Mouse (Mus musculus) stomach, postnatal 0 days (tissue): ENCODE data around the gene Gpm6a. TPM values are rescaled to one million over a fixed set of nuclear protein-coding genes. Genes with fewer than 3 reads are reported as not detected.
"Not testable (repeated sequence)": the region's sequence is repeated elsewhere in the genome, so short reads cannot be mapped to it uniquely, and the experiment has no call there.

Experiments
- ATAC-seq: fragments of 200-750 bp; cut with Nextera tagmentation; 2 replicates; pipeline ENCODE4 v1.8.0; 2017; ENCODE audit not compliant: low FRiP score, low TSS enrichment
- DNase-seq: peaks from one replicate; pipeline ENCODE4 v3.0.0-alpha.2; 2016; ENCODE audit warnings: low spot score
- H3K27ac ChIP-seq: fragments of 300-500 bp; sonication (generic); replicated peaks from 2 replicates; pipeline ENCODE4 v1.5.1; 2014; ENCODE audit warnings: mild to moderate bottlenecking, control low read depth
- H3K27me3 ChIP-seq: fragments of 300-500 bp; sonication (generic); 2 replicates; pipeline ENCODE4 v1.6.1; 2014; ENCODE audit warnings: low read length; ENCODE audit not compliant: control insufficient read depth, insufficient read depth
- H3K36me3 ChIP-seq: fragments of 300-500 bp; sonication (generic); 2 replicates; pipeline ENCODE4 v1.6.1; 2014; ENCODE audit warnings: low read length, mixed read lengths; ENCODE audit not compliant: control insufficient read depth, insufficient read depth
- H3K4me1 ChIP-seq: fragments of 300-500 bp; sonication (generic); replicated peaks from 2 replicates; pipeline ENCODE4 v1.6.1; 2014; ENCODE audit warnings: antibody characterized with exemption; ENCODE audit not compliant: control insufficient read depth, insufficient read depth
- H3K4me2 ChIP-seq: fragments of 300-500 bp; sonication (generic); replicated peaks from 2 replicates; pipeline ENCODE4 v1.6.1; 2014; ENCODE audit warnings: low read depth, mild to moderate bottlenecking, control low read depth, moderate library complexity
- H3K4me3 ChIP-seq: fragments of 300-500 bp; sonication (generic); 2 replicates; pipeline ENCODE4 v1.5.1; 2014; ENCODE audit warnings: low read depth, low read length, control low read depth
- H3K9ac ChIP-seq: fragments of 300-500 bp; sonication (generic); 2 replicates; pipeline ENCODE4 v1.6.1; 2014; ENCODE audit warnings: mild to moderate bottlenecking, low read length, control low read depth, mixed read lengths
- H3K9me3 ChIP-seq: fragments of 300-500 bp; sonication (generic); 2 replicates; pipeline ENCODE4 v1.6.1; 2016; ENCODE audit warnings: low read length; ENCODE audit not compliant: control insufficient read depth
- CTCF ChIP-seq: IDR thresholded peaks from 2 replicates; pipeline ENCODE4 v1.5.1; 2016; ENCODE audit warnings: antibody characterized with exemption, low read depth, mild to moderate bottlenecking, moderate library complexity
- EP300 ChIP-seq: optimal IDR thresholded peaks from 2 replicates; pipeline ENCODE3; 2016; ENCODE audit warnings: antibody characterized with exemption
- WGBS: fragments of 180-500 bp; shearing (Covaris S2); extraction: QIAGEN DNeasy Blood & Tissue Kit; methylation state at CpG from one replicate; pipeline ENCODE4 v1.1.7; 2014; 5-methylcytosine and 5-hydroxymethylcytosine counted together
- polyA plus RNA-seq: library from polyadenylated mRNA; unstranded; fragments of >200 nt; fragmentation: Nextera tagmentation; extraction: Ambion mirVana; gene quantifications from 2 replicates; pipeline ENCODE4 v1.2.1, GENCODE M21; 2015

Gene Gpm6a
- polyA plus RNA-seq, 1 experiment from 2014 or later = 13.2 TPM

DNA sequence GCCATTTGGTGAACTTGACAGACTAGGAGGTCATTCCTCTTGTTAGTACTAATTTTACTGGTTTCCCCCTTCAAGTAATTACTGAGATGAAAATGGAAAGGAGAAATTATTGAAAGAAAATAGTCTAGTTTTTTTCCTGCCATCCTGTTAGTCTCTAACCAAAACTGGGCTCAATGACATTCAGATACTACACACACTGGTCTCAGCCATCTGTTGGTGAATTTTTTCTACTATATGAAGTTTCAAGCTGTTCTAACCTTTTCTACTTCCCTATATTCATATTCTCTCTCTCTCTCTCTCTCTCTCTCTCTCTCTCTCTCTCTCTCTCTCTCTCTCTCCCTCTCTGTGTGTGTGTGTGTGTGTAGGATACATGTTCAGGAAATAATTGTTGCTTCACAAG lies 80.8 kb downstream of the Gpm6a start:
- DNase-seq (no peak), ATAC-seq (no peak)
- Histone ChIP-seq H3K4me3 (no peak overlapping the region), H3K4me2 (no peak overlapping the region), H3K27me3 (no peaks in the 10 kb centered on the region), H3K27ac (no peak overlapping the region), H3K4me1 (no peaks in the 10 kb centered on the region), H3K36me3 (no peaks in the 10 kb centered on the region), H3K9me3 (no peaks in the 10 kb centered on the region), H3K9ac (no peak overlapping the region)
- no peak for TF ChIP-seq CTCF
- no peak for TF ChIP-seq EP300

DNA sequence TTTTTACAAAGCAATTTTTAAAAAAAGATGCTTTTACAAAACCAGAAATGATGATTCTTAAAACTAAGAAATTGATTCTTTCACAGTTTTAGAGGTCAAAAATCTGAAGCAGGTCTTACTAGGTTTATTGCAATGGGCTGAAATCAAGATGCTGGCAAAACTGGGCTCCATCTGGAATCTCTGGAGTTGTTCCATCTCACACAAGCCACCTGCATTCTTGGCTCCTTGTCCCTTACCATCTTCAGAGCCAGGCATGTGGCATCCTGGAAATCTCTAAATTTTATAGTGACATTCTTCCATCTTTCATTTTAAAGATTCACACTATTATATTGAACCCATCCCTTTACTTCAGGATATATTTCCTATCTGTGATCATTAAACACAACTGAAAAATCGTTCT lies 88.3 kb downstream of the Gpm6a start:
- TF ChIP-seq CTCF = no peak
- TF ChIP-seq EP300 = no peak
- Histone ChIP-seq H3K27ac (no peak overlapping the region), H3K36me3 (no peaks in the 10 kb centered on the region), H3K4me3 (no peak overlapping the region), H3K4me2 (no peak overlapping the region), H3K9me3 (no peaks in the 10 kb centered on the region), H3K27me3 (no peaks in the 10 kb centered on the region), H3K9ac (no peak overlapping the region), H3K4me1 (no peaks in the 10 kb centered on the region)
- WGBS = 51% methylated on average over 1 of the region's 1 CpGs
- ATAC-seq (no peak), DNase-seq (no peak)

DNA sequence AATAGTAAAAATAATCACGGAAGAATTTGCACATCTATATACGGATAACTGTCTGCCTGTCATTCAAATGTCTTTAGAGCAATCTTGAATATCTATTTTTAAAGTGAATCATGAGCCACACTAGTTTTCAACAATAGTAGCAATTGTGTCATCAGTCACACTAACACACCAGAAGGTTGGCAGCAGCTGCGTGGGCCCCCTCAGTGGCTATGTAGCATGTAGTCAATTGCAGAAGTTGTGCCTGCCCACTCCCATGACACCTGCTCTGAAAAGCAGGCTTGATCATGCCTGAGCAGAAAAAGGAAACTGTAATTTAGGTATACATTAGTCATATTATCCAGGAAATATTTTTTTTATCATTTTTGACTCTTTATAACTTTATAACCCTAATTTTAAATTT lies 93.8 kb downstream of the Gpm6a start:
- H3K27ac ChIP-seq = no peak overlapping the region
- H3K4me1 ChIP-seq = no peaks in the 10 kb centered on the region
- ATAC-seq = no peak
- TF ChIP-seq EP300 (no peak), CTCF (no peak)
- 76% methylated on average over 3 of the region's 3 CpGs for WGBS
- no peaks in the 10 kb centered on the region for H3K36me3 ChIP-seq
- no peak overlapping the region for H3K4me3 ChIP-seq
- no peaks in the 10 kb centered on the region for H3K27me3 ChIP-seq
- no peak overlapping the region for H3K9ac ChIP-seq
- no peak for DNase-seq
- no peaks in the 10 kb centered on the region for H3K9me3 ChIP-seq
- no peak overlapping the region for H3K4me2 ChIP-seq

DNA sequence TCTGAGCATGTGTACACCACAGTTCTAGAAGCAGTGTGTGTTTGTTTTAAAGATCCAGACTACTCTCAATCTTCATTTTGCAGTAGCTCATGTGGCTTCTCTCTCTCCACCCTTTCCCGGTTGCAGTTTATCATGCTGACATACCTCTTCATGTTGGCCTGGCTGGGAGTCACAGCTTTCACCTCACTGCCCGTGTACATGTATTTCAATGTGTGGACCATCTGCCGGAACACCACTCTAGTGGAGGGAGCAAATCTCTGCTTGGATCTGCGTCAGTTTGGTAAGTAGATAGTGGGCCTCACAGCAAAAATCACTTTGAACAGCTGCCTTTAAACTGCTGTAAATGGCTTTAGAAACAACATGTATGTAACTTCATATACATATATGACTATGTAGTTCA lies 95.3 kb downstream of the Gpm6a start:
- H3K36me3 ChIP-seq = no peaks in the 10 kb centered on the region
- H3K27me3 ChIP-seq = no peaks in the 10 kb centered on the region
- WGBS = 75% methylated on average over 4 of the region's 4 CpGs
- no peak overlapping the region for H3K9ac ChIP-seq
- H3K4me2 ChIP-seq = no peak overlapping the region
- no peak for ATAC-seq
- no peaks in the 10 kb centered on the region for H3K4me1 ChIP-seq
- no peak overlapping the region for H3K4me3 ChIP-seq
- DNase-seq = no peak
- no peak for TF ChIP-seq CTCF
- no peak for TF ChIP-seq EP300
- no peaks in the 10 kb centered on the region for H3K9me3 ChIP-seq
- no peak overlapping the region for H3K27ac ChIP-seq

DNA sequence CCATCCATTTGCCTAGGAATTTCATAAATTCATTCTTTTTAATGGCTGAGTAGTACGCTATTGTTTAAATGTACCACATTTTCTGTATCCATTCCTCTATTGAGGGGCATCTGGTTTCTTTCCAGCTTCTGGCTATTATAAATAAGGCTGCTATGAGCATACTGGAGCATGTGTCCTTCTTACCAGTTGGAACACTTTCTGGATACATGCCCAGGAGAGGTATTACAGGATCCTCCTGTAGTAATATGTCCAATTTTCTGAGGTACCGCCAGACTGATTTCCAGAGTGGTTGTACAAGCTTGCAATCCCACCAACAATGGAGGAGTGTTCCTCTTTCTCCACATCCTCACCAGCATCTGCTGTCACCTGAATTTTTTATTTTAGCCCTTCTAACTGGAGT lies 114.2 kb downstream of the Gpm6a start:
- DNase-seq, H3K4me1 ChIP-seq, H3K27me3 ChIP-seq, ATAC-seq, H3K9ac ChIP-seq, H3K27ac ChIP-seq, H3K4me2 ChIP-seq, H3K9me3 ChIP-seq, H3K4me3 ChIP-seq, H3K36me3 ChIP-seq: not testable (repeated sequence)
- WGBS = 87% methylated on average over 2 of the region's 2 CpGs

DNA sequence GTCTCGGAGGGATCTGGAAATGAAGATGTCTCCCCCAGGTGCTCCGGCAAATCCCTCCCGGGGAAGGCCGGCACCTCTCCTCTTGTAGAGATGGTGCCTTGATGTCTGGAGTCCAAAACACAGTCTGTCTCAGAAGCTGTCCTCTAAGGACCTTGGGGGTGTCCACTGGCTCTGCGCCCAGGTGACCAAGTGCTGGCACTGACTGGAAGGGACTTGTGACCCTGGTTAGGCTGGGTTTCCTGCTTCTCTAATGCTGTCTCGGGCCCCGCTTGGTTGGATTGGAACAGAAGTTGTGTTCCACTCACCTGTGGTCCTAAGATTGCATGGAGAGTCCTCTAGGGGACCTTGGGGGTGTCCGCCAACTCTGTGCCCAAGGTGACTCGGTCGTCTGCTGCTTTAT lies 118.8 kb downstream of the Gpm6a start:
- no peak overlapping the region for H3K27ac ChIP-seq
- H3K27me3 ChIP-seq = no peaks in the 10 kb centered on the region
- H3K4me3 ChIP-seq = no peak overlapping the region
- ATAC-seq (no peak), DNase-seq (no peak)
- H3K4me1 ChIP-seq = no peaks in the 10 kb centered on the region
- H3K36me3 ChIP-seq = no peaks in the 10 kb centered on the region
- H3K9me3 ChIP-seq = no peaks in the 10 kb centered on the region
- TF ChIP-seq CTCF = no peak
- TF ChIP-seq EP300 = no peak
- H3K4me2 ChIP-seq = no peak overlapping the region
- 93% methylated on average over 10 of the region's 10 CpGs for WGBS
- H3K9ac ChIP-seq = no peak overlapping the region

DNA sequence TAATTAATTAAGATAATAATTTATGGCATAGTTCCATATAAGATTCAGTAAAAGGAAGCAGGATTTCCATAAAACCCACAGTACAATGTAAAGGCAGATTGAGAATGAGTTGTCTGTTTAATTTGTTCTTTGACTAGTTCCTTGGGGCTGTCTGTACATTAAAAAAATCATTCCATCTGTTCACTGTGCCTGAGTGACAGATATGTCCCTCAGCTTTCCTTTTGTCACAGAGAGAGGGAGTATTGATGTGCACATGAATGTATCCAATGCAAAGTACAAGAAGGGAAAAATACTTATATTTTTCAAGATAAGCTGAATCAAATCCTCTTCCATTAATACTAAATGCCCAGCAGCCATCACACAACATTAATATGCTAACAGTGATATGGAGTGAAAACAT lies 147.6 kb downstream of the Gpm6a start:
- H3K9ac ChIP-seq = no peak overlapping the region
- H3K4me3 ChIP-seq = no peak overlapping the region
- ATAC-seq (no peak), DNase-seq (no peak)
- no peaks in the 10 kb centered on the region for H3K36me3 ChIP-seq
- TF ChIP-seq CTCF (no peak), EP300 (no peak)
- H3K4me2 ChIP-seq = no peak overlapping the region
- no peak overlapping the region for H3K27ac ChIP-seq
- no peaks in the 10 kb centered on the region for H3K27me3 ChIP-seq
- H3K4me1 ChIP-seq = no peaks in the 10 kb centered on the region
- H3K9me3 ChIP-seq = no peaks in the 10 kb centered on the region
